Mouse (Mus musculus): ENCODE measurements around the gene Ildr2. TPM values are rescaled to one million over a fixed set of nuclear protein-coding genes. Genes with fewer than 3 reads are reported as not detected.

The Ildr2 gene
- polyA plus RNA-seq, 1 experiment from 2014 or later, result 0.07 TPM

GRCm38 (mm10) chr1:166244285-166244684 is 9.7 kb upstream of the Ildr2 start:
- H3K27ac ChIP-seq (ENCODE audit: low read depth), result no peak overlapping the region
- no peak overlapping the region for H3K9ac ChIP-seq (replicated peaks)
- no peaks in the 10 kb centered on the region for H3K27me3 ChIP-seq (ENCODE audit: insufficient read depth, low read length)
- no peaks in the 10 kb centered on the region for H3K9me3 ChIP-seq (ENCODE audit: low read length)
- H3K4me2 ChIP-seq (ENCODE audit: low read depth, low read length), result no peak overlapping the region
- no peak for ATAC-seq
- no peak for DNase-seq
- H3K4me1 ChIP-seq (ENCODE audit: insufficient read depth), result no peaks in the 10 kb centered on the region
- no peak overlapping the region for H3K4me3 ChIP-seq (ENCODE audit: low read depth, low read length)
- no peak for TF ChIP-seq EP300 (IDR thresholded peaks at IDR 0.05; ENCODE audit: low read depth)
- no peak for TF ChIP-seq CTCF (IDR thresholded peaks at IDR 0.05; ENCODE audit: low read depth)
- WGBS (ENCODE audit: insufficient replicate concordance), result 47% methylated on average over 6 of the region's 6 CpGs
- no peaks in the 10 kb centered on the region for H3K36me3 ChIP-seq (replicated peaks; ENCODE audit: insufficient read depth, low read length)

GRCm38 (mm10) chr1:166255091-166255490 is 1.2 kb downstream of the Ildr2 start:
- no peak for TF ChIP-seq EP300 (IDR thresholded peaks at IDR 0.05; ENCODE audit: low read depth)
- TF ChIP-seq CTCF (IDR thresholded peaks at IDR 0.05; ENCODE audit: low read depth), result no peak
- DNase-seq (no peak), ATAC-seq (no peak)
- Histone ChIP-seq H3K4me1 (ENCODE audit: insufficient read depth) (no peaks in the 10 kb centered on the region), H3K4me3 (ENCODE audit: low read depth, low read length) (no peak overlapping the region), H3K4me2 (ENCODE audit: low read depth, low read length) (no peak overlapping the region), H3K36me3 (replicated peaks; ENCODE audit: insufficient read depth, low read length) (no peaks in the 10 kb centered on the region), H3K9me3 (ENCODE audit: low read length) (no peaks in the 10 kb centered on the region), H3K27me3 (ENCODE audit: insufficient read depth, low read length) (peaks cover 54% of the 10 kb centered on the region), H3K9ac (replicated peaks) (no peak overlapping the region), H3K27ac (ENCODE audit: low read depth) (no peak overlapping the region)
- WGBS (ENCODE audit: insufficient replicate concordance), result 48% methylated on average over 8 of the region's 8 CpGs

- Histone ChIP-seq H3K36me3 (replicated peaks; ENCODE audit: insufficient read depth, low read length) (no peaks in the 10 kb centered on the region), H3K27ac (ENCODE audit: low read depth) (no peak overlapping the region), H3K4me3 (ENCODE audit: low read depth, low read length) (no peak overlapping the region), H3K9ac (replicated peaks) (no peak overlapping the region), H3K4me1 (ENCODE audit: insufficient read depth) (no peaks in the 10 kb centered on the region), H3K27me3 (ENCODE audit: insufficient read depth, low read length) (peaks cover 54% of the 10 kb centered on the region), H3K9me3 (ENCODE audit: low read length) (no peaks in the 10 kb centered on the region), H3K4me2 (ENCODE audit: low read depth, low read length) (no peak overlapping the region)
- ATAC-seq, result no peak
- DNase-seq, result no peak
- WGBS (ENCODE audit: insufficient replicate concordance), result 48% methylated on average over 2 of the region's 2 CpGs
- TF ChIP-seq CTCF (IDR thresholded peaks at IDR 0.05; ENCODE audit: low read depth) (no peak), EP300 (IDR thresholded peaks at IDR 0.05; ENCODE audit: low read depth) (no peak)
Measured at GRCm38 (mm10) chr1:166255651-166256050, 1.7 kb downstream of the Ildr2 start.

GRCm38 (mm10) chr1:166256302-166256701 is 2.4 kb downstream of the Ildr2 start:
- Histone ChIP-seq H3K36me3 (replicated peaks; ENCODE audit: insufficient read depth, low read length) (no peaks in the 10 kb centered on the region), H3K9me3 (ENCODE audit: low read length) (no peaks in the 10 kb centered on the region), H3K27ac (ENCODE audit: low read depth) (no peak overlapping the region), H3K27me3 (ENCODE audit: insufficient read depth, low read length) (peaks cover 54% of the 10 kb centered on the region), H3K4me1 (ENCODE audit: insufficient read depth) (no peaks in the 10 kb centered on the region), H3K4me3 (ENCODE audit: low read depth, low read length) (no peak overlapping the region), H3K4me2 (ENCODE audit: low read depth, low read length) (no peak overlapping the region), H3K9ac (replicated peaks) (no peak overlapping the region)
- 21% methylated on average over 6 of the region's 6 CpGs for WGBS (ENCODE audit: insufficient replicate concordance)
- DNase-seq (no peak), ATAC-seq (no peak)
- TF ChIP-seq EP300 (IDR thresholded peaks at IDR 0.05; ENCODE audit: low read depth), result no peak
- no peak for TF ChIP-seq CTCF (IDR thresholded peaks at IDR 0.05; ENCODE audit: low read depth)

- Histone ChIP-seq H3K4me2 (ENCODE audit: low read depth, low read length) (no peak overlapping the region), H3K27ac (ENCODE audit: low read depth) (no peak overlapping the region), H3K9me3 (ENCODE audit: low read length) (no peaks in the 10 kb centered on the region), H3K4me3 (ENCODE audit: low read depth, low read length) (no peak overlapping the region), H3K9ac (replicated peaks) (no peak overlapping the region), H3K27me3 (ENCODE audit: insufficient read depth, low read length) (peaks cover 49% of the 10 kb centered on the region), H3K36me3 (replicated peaks; ENCODE audit: insufficient read depth, low read length) (no peaks in the 10 kb centered on the region), H3K4me1 (ENCODE audit: insufficient read depth) (no peaks in the 10 kb centered on the region)
- TF ChIP-seq CTCF (IDR thresholded peaks at IDR 0.05; ENCODE audit: low read depth) (no peak), EP300 (IDR thresholded peaks at IDR 0.05; ENCODE audit: low read depth) (no peak)
- no peak for DNase-seq
- WGBS (ENCODE audit: insufficient replicate concordance), result 61% methylated on average over 4 of the region's 4 CpGs
- no peak for ATAC-seq
Measured at GRCm38 (mm10) chr1:166256898-166257297, 3.0 kb downstream of the Ildr2 start.

- H3K9me3 ChIP-seq (ENCODE audit: low read length), result no peaks in the 10 kb centered on the region
- no peaks in the 10 kb centered on the region for H3K4me1 ChIP-seq (ENCODE audit: insufficient read depth)
- DNase-seq (no peak), ATAC-seq (no peak)
- H3K9ac ChIP-seq (replicated peaks), result no peak overlapping the region
- TF ChIP-seq EP300 (IDR thresholded peaks at IDR 0.05; ENCODE audit: low read depth) (no peak), CTCF (IDR thresholded peaks at IDR 0.05; ENCODE audit: low read depth) (no peak)
- H3K27me3 ChIP-seq (ENCODE audit: insufficient read depth, low read length), result peaks cover 33% of the 10 kb centered on the region
- H3K36me3 ChIP-seq (replicated peaks; ENCODE audit: insufficient read depth, low read length), result no peaks in the 10 kb centered on the region
- no peak overlapping the region for H3K27ac ChIP-seq (ENCODE audit: low read depth)
- H3K4me2 ChIP-seq (ENCODE audit: low read depth, low read length), result no peak overlapping the region
- WGBS (ENCODE audit: insufficient replicate concordance), result 57% methylated on average over 6 of the region's 6 CpGs
- no peak overlapping the region for H3K4me3 ChIP-seq (ENCODE audit: low read depth, low read length)
Measured at GRCm38 (mm10) chr1:166259526-166259925, 5.6 kb downstream of the Ildr2 start.
